Mouse (Mus musculus): ENCODE data around the gene Xpot.

Gene Xpot

DNA sequence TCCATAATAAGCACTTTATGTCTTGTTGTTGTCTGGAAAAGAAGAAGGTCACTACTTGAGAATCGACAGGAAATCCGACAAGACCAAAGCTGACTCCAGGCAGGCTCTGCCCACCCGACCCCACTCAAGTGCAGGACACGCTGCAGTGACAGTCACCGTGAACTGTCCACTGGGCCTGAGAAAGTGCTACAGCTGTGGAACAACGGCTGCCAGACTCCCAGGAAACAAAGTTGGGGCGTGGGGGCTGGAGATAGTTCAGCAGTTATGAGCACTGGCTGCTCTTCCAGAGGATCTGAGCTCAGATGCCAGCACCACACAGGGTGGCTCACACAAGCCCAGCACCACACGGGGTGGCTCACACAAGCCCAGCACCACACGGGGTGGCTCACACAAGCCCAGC lies 49.8 kb downstream of the Xpot start:
- no peak for DNase-seq (ENCODE audit: low read depth, low spot score)

DNA sequence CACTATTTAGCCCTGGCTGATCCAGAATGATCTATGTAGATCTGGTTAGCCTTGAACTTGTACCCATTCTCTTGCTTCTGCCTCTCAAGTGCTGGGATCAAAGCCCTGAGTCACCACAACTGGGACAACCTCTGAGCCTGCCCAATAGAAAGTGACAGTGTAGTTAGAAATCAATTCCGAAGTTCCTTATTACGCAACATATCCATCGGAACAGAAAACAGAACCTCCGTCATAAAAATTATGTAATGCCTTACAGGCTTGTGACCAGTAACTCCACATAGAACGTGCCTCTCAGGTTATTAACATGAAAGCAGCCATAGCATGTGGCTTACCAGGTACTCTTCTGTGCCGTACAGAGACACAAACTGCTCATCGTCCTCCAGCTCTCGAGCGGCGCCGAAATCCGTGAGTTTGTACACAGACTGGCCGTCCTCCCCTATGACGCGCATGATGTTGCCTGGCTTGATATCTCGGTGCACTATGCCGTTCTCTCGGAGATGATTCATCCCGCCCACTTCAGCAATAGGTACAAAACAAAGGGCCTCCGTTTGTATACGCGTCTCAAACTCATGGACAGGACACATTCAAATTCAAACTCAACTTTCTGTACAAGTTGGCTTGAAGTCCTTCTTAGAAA lies 54.5 kb downstream of the Xpot start:
- DNase-seq (ENCODE audit: low read depth, low spot score), result no peak

DNA sequence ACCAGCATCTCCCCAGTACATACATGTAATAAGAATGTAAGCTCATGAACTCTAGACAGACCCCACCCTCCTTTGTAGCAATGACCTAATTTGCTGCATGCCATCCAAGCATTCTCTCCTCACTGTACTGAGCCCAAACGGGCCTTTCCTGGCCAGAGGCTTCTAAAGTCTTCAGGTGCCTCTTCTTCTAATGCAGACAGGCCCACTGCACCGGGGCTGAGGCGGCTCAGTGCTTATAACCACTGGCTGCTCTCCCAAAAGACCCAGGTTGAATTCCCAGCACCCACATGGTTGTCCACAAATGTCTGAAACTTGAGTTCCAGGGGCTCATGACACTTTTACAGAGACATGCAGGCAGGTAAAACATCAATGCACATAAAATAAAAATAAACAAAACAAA lies 55.1 kb downstream of the Xpot start:
- DNase-seq (ENCODE audit: low read depth, low spot score), result no peak

DNA sequence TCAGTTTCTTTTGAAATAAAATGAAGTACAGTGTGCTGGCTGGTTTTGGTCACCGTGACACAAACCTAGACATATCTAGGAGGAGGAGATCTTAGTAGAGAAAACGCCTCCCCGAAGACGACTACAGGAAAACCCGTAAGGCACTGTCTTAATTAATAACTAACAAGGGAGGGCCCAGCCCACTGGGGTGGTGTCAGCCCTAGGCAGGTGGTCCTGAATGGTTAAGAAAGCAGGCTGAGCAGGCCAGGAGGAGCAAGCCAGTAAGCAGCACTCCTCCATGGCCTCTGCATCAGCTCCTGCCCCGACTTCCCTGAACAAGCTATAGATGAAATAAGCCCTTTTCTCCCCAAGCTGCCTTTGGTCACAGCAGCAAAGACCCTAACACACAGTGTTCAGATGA lies 56.3 kb downstream of the Xpot start:
- no peak for DNase-seq (ENCODE audit: low read depth, low spot score)

DNA sequence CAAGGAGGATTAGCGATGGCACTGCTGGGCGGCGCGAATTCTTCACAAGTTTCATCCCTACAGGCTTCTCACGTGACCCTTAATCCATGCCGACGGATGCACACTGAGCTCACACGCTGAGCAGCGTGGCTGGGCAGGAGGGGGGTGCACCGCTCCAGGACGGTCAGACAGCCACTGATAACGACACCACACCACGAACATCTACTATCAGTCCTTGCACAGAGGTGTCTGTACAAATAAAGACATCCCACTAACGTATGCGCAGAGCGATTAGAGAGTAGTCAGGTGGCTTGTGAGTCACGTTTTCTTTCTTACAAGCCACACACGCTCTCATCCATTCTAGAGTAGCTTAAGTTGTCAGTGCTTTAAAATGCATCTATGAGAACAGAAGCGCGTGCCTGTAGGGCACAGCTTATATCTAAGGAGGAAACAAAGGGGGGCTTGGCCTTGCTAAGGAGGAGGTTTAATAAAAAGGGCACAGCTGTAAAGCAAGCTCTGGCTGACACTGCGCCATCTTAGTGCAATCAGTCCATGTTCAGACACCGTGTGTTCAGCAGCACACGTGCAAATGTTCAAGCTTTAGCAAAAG lies 57.0 kb downstream of the Xpot start:
- DNase-seq (ENCODE audit: low read depth, low spot score), result peak; percentile 36

DNA sequence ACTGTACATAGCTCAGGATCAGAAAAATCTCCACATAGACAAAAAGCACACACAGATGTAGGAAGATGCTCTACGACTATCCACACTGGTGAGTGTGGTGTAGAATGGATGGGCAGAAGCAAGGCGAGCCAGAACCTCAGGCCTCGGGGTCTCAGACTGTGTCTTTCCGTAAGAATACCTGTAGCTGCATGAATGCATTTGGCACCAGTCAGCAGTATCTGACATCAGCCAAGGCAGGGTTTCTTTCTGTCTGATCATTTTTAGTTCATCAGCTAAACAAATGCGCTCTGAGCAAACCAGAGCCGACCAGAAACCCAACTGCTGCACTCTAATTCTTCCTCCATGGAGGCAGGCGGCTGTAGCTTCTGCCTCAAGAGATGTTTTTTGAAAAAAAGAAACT lies 57.6 kb downstream of the Xpot start:
- DNase-seq (ENCODE audit: low read depth, low spot score), result no peak

DNA sequence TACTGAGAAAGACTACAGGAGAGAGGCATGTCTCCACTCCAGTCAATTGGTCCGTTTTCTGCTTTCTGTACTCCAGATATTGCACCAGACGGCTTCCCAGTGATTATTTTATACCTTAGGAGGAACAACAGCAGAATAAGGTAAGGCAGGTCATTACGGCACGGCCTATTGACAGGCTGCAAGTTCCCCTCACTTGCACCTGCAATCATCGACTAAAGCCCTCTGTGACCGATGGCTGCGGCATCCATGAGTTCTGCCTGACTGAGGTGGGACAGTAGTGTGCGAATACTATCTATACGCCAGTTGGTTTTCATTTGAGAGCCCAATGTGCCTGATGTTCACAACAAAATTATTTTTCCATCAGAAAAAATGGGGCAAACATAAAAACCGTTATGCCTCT lies 58.1 kb downstream of the Xpot start:
- DNase-seq (ENCODE audit: low read depth, low spot score), result no peak

DNA sequence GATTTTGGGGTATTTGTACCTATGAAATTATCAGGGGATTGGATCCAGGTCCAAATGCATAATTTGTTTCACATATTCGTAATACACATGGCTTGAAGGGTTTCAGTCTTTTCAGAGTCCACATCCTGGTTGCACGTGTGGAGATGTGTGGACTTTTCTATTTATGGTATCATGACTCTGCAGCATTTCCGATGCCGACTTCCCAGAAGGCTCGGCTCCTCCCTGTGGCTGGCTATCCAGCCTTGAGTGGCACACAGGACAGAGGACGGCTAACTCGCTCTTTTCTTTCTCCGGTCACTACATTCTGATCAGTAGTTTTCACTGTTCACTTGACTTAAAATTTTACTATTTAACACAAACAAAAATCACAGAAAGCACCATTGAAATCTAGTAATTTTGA lies 61.7 kb downstream of the Xpot start:
- DNase-seq (ENCODE audit: low read depth, low spot score), result no peak

DNA sequence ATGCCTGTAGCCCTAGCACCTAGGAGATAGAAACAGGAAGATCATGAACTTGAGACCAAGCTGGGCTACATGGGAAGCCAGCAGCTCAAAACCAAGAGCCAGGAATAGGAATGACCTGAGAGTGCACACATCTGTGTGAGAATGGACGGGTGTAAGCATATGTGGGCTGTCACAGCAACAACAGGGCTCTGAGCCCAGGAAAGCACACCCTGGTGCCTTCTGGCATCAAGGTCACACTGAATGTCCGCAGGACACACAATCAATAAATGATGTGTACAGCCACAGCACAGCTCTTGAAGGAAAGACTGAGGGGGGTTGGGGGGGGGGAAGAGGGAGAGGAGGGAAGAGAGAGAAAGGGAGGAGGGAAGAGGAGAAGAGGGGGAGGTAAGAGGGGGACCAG lies 67.9 kb downstream of the Xpot start:
- no peak for DNase-seq (ENCODE audit: low read depth, low spot score)

DNA sequence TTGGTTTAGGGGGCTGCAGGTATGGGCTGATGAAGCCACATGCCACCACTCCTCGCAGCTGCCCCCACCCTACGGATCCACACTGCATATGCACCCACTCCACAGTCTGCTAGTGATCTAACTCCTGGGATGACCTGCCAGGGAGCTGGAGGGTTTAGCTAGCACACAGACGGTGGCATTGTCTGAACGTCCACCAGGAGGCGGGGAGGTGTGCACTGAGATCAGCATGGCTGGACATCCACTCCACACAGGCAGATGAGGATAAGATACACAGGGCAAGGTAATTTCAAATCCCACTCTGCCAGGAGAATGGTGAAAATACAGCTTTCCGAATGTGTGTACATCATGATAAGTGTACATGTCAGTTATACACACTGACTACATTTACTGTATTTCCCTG lies 69.9 kb downstream of the Xpot start:
- DNase-seq (ENCODE audit: low read depth, low spot score), result no peak

DNA sequence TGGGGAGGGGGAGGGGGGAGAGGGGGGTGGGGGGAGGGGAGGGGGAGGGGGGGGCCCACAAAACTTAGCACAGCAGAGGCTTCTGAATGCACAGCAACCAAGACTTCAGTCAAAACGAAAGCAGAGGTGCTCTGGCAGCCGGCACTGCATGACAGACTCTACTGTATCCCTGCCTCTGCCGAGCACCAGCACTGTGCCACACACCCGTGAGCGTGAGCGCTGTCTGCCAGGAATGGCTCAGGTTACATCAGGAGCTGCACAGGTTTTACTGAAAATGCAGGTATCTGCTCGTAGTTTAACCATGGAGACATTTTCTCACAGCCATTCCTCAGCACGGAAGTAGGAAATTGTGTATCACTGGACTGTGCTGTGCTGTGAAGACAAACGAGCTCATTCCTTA lies 75.8 kb downstream of the Xpot start:
- DNase-seq (ENCODE audit: low read depth, low spot score), result no peak

DNA sequence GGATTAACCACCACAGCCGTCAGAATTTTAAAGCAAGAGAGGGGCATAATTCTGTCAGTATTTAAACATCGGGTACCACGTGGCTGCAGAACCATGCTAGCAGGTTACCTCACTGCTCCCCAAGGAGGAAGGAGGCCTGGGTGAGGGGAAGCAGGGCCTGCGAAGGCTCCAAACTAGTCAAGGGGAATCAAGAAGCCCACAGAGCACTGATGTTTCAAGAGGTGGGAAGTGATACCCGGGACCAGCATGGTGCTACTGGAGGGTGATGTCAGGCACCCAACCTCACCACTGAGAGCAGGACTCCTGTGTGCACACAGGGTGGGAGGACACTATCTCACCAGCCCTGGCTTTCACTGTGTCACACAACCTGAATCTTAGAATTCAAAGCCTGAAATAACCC lies 76.5 kb downstream of the Xpot start:
- DNase-seq (ENCODE audit: low read depth, low spot score), result no peak

DNA sequence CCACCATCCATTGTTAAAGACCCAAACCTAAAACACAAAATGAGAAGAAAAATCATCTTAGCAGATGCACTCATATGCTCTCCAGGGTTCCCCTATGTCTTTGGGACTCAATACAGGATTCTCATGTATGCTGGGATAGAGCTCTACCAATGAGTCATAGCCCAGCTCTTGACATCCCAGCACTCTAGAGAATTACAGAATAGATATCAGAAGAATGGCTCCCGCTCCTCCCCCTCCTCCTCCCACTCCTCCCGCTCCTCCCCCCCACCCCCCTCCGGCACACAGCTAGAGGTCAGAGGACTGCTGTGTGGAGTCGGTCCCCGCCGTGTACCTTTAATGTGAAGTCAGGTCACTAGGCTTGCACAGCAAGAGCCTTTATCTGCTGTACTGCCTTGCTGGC lies 79.0 kb downstream of the Xpot start:
- no peak for DNase-seq (ENCODE audit: low read depth, low spot score)

DNA sequence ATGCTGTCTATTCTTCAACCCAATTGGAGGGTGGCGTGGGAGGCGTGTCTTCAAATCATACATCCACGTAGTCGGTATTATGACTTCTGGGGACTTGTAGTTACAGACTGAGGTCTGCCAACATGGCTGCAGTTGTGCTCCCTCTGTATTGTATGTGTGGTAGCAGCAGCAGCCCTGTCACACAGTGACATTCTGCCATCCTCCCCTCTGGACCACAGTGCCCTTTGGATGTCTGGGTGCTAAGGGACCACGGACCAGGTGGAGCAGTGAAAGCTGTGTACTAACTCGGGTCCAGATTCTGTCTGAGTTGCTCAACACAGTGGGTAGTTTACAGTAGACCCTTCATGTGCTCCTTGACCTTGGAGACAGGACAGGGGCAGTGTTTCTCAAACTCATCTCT lies 82.6 kb downstream of the Xpot start:
- DNase-seq (ENCODE audit: low read depth, low spot score), result no peak

DNA sequence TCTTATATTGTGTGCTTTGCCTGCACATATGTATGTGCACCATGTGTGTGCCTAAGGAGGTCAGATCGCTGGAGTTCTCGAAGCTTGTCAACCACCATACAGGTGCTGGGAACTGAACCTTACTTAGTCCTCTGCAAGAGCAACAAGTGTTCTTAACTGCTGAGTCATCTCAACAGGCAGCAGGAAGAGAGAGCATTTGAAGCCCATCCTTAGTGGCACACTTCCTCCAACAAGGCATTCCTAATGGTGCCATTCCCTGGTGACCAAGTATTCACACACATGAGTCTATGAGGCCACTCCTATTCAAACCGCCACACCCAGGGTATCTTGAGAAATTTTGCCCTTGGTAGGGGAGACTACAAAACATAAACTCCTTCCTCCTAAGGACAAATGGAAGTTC lies 84.0 kb downstream of the Xpot start:
- DNase-seq (ENCODE audit: low read depth, low spot score), result no peak
